Mouse (Mus musculus) midbrain, postnatal 0 days (tissue): ENCODE measurements at regions not wholly inside any gene's neighbourhood (a gene's known extent, or its start where the extent isn't known, plus 50 kb on each side); places are given as distances from the start of the nearest gene placed in this dataset.
"Not testable (repeated sequence)": the region's sequence is repeated elsewhere in the genome, so short reads cannot be mapped to it uniquely, and the experiment has no call there.

Experiments used
- ATAC-seq: fragments of 200-750 bp; cut with Nextera tagmentation; 2 replicates; pipeline ENCODE4 v1.8.0; 2017; ENCODE audit warnings: moderate number of reproducible peaks, mild to moderate bottlenecking, moderate TSS enrichment, moderate library complexity; ENCODE audit not compliant: low FRiP score
- DNase-seq: peaks from one replicate; pipeline ENCODE4 v3.0.0-alpha.2; 2015; ENCODE audit warnings: low spot score
- H3K27ac ChIP-seq: fragments of 300-500 bp; sonication (generic); 2 replicates; pipeline ENCODE4 v1.5.1; 2014; ENCODE audit warnings: low read depth, mild to moderate bottlenecking, low read length, mixed read lengths
- H3K27me3 ChIP-seq: fragments of 300-500 bp; sonication (generic); 2 replicates; pipeline ENCODE4 v1.6.1; 2014; ENCODE audit warnings: low read length, control low read depth, mixed read lengths; ENCODE audit not compliant: insufficient read depth
- H3K36me3 ChIP-seq: fragments of 300-500 bp; sonication (generic); 2 replicates; pipeline ENCODE4 v1.6.1; 2014; ENCODE audit warnings: low read length, control low read depth, mixed read lengths; ENCODE audit not compliant: insufficient read depth
- H3K4me1 ChIP-seq: fragments of 300-500 bp; sonication (generic); 2 replicates; pipeline ENCODE4 v1.6.1; 2014; ENCODE audit warnings: mild to moderate bottlenecking, control low read depth, antibody characterized with exemption, low read length, mixed read lengths; ENCODE audit not compliant: insufficient read depth
- H3K4me2 ChIP-seq: fragments of 300-500 bp; sonication (generic); 2 replicates; pipeline ENCODE4 v1.6.1; 2014; ENCODE audit warnings: low read depth, mild to moderate bottlenecking, low read length, mixed read lengths; ENCODE audit not compliant: poor library complexity, severe bottlenecking
- H3K4me3 ChIP-seq: fragments of 300-500 bp; sonication (generic); 2 replicates; pipeline ENCODE4 v1.5.1; 2014; ENCODE audit warnings: low read depth, mild to moderate bottlenecking, low read length, moderate library complexity
- H3K9ac ChIP-seq: fragments of 300-500 bp; sonication (generic); replicated peaks from 2 replicates; pipeline ENCODE4 v1.6.1; 2014; ENCODE audit warnings: mild to moderate bottlenecking, low read length, moderate library complexity, mixed read lengths; ENCODE audit not compliant: poor library complexity, severe bottlenecking
- H3K9me3 ChIP-seq: fragments of 300-500 bp; sonication (generic); 2 replicates; pipeline ENCODE4 v1.6.1; 2016; ENCODE audit warnings: low read length, control low read depth
- CTCF ChIP-seq: IDR thresholded peaks from 2 replicates; pipeline ENCODE4 v1.5.1; 2016; ENCODE audit warnings: antibody characterized with exemption, mild to moderate bottlenecking
- WGBS: fragments of 180-500 bp; shearing (Covaris S2); extraction: QIAGEN DNeasy Blood & Tissue Kit; methylation state at CpG from one replicate; pipeline ENCODE4 v1.1.7; 2014; 5-methylcytosine and 5-hydroxymethylcytosine counted together

GRCm38 (mm10) chr14:86599511-86599910 is 541.5 kb downstream of the Diaph3 start:
- no peak for TF ChIP-seq CTCF
- no peak overlapping the region for H3K27ac ChIP-seq
- no peak for ATAC-seq

GRCm38 (mm10) chr14:86588525-86588924 is 552.5 kb downstream of the Diaph3 start:
- Histone ChIP-seq H3K4me3 (no peak overlapping the region), H3K9ac (no peak overlapping the region), H3K27ac (no peak overlapping the region), H3K4me1 (no peaks in the 10 kb centered on the region), H3K27me3 (no peaks in the 10 kb centered on the region), H3K4me2 (no peak overlapping the region), H3K9me3 (no peaks in the 10 kb centered on the region), H3K36me3 (no peaks in the 10 kb centered on the region)
- TF ChIP-seq CTCF, result no peak
- WGBS, result 92% methylated on average over 2 of the region's 2 CpGs
- no peak for ATAC-seq
- DNase-seq, result no peak

More at GRCm38 (mm10) chr14:86599511-86599910, 541.5 kb downstream of the Diaph3 start:
- 81% methylated on average over 3 of the region's 3 CpGs for WGBS
- Histone ChIP-seq H3K27me3 (no peaks in the 10 kb centered on the region), H3K9ac (no peak overlapping the region), H3K4me2 (no peak overlapping the region), H3K36me3 (no peaks in the 10 kb centered on the region), H3K9me3 (no peaks in the 10 kb centered on the region), H3K4me3 (no peak overlapping the region), H3K4me1 (no peaks in the 10 kb centered on the region)
- no peak for DNase-seq

GRCm38 (mm10) chr14:86585959-86586358 is 555.1 kb downstream of the Diaph3 start:
- H3K4me1 ChIP-seq, ATAC-seq, H3K4me2 ChIP-seq, DNase-seq, H3K4me3 ChIP-seq, H3K27ac ChIP-seq, H3K9me3 ChIP-seq, H3K36me3 ChIP-seq, H3K27me3 ChIP-seq, H3K9ac ChIP-seq: not testable (repeated sequence)
- 42% methylated on average over 5 of the region's 5 CpGs for WGBS

- peak; percentile 72 for TF ChIP-seq CTCF
- no peak overlapping the region for H3K4me3 ChIP-seq
- ATAC-seq, result no peak
- no peaks in the 10 kb centered on the region for H3K4me1 ChIP-seq
- WGBS, result 61% methylated on average over 2 of the region's 2 CpGs
- H3K9ac ChIP-seq, result no peak overlapping the region
- H3K36me3 ChIP-seq, result no peaks in the 10 kb centered on the region
- H3K27ac ChIP-seq, result no peak overlapping the region
- no peaks in the 10 kb centered on the region for H3K27me3 ChIP-seq
- H3K4me2 ChIP-seq, result no peak overlapping the region
- DNase-seq, result peak; percentile 42
- H3K9me3 ChIP-seq, result no peaks in the 10 kb centered on the region
These were observed 578.3 kb downstream of the Diaph3 start for GRCm38 (mm10) chr14:86562728-86563127.

- Histone ChIP-seq H3K36me3 (no peaks in the 10 kb centered on the region), H3K9ac (no peak overlapping the region), H3K4me1 (no peaks in the 10 kb centered on the region), H3K9me3 (no peaks in the 10 kb centered on the region), H3K27me3 (no peaks in the 10 kb centered on the region), H3K4me2 (no peak overlapping the region), H3K4me3 (no peak overlapping the region), H3K27ac (no peak overlapping the region)
- DNase-seq, result peak; percentile 15
- 69% methylated on average over 5 of the region's 5 CpGs for WGBS
- TF ChIP-seq CTCF, result no peak
- no peak for ATAC-seq
These were observed 603.0 kb downstream of the Diaph3 start for GRCm38 (mm10) chr14:86537992-86538391.

GRCm38 (mm10) chr14:86536341-86537027 is 604.6 kb downstream of the Diaph3 start:
- H3K36me3 ChIP-seq, result no peaks in the 10 kb centered on the region
- no peak for TF ChIP-seq CTCF
- H3K4me3 ChIP-seq, result no peak overlapping the region
- no peaks in the 10 kb centered on the region for H3K4me1 ChIP-seq
- no peak overlapping the region for H3K9ac ChIP-seq
- no peak overlapping the region for H3K4me2 ChIP-seq
- WGBS, result 88% methylated on average over 1 of the region's 1 CpGs
- DNase-seq, result no peak
- H3K9me3 ChIP-seq, result no peaks in the 10 kb centered on the region
- no peaks in the 10 kb centered on the region for H3K27me3 ChIP-seq
- no peak overlapping the region for H3K27ac ChIP-seq
- no peak for ATAC-seq
